Mouse (Mus musculus): ENCODE data around the gene Pak7.

DNA sequence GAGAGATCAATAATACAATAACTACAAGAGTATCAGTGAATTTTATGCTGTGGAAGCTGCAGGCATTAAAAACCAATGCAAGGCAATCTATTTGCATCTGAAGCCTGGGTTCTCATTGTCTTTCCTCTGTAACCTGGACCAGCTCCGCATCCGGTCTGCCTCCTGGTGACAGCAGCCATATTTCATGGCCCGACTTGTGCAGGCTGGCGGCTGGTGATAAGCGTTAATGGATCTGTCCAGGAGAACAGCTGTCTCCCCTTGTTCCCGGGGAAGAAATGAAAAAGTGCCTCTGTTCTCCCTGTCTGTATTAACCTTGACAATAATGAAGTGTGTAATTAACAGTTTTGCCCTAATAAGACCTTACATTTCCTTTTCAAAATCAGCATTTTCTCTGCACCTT lies 265.9 kb downstream of the Pak7 start:
- no peak for TF ChIP-seq CTCF (IDR thresholded peaks at IDR 0.05; ENCODE audit: low read depth)
- no peak for TF ChIP-seq EP300 (IDR thresholded peaks at IDR 0.05; ENCODE audit: low read depth)
